Mouse (Mus musculus) lung, postnatal 0 days (tissue): ENCODE results near the gene Eras.

Source experiments
- CTCF ChIP-seq: IDR thresholded peaks from 2 replicates; pipeline ENCODE4 v1.5.1; 2016; ENCODE audit warnings: antibody characterized with exemption, mild to moderate bottlenecking
- EP300 ChIP-seq: IDR thresholded peaks from 2 replicates; pipeline ENCODE4 v1.6.1; 2016; ENCODE audit warnings: antibody characterized with exemption, mild to moderate bottlenecking, control low read depth

DNA sequence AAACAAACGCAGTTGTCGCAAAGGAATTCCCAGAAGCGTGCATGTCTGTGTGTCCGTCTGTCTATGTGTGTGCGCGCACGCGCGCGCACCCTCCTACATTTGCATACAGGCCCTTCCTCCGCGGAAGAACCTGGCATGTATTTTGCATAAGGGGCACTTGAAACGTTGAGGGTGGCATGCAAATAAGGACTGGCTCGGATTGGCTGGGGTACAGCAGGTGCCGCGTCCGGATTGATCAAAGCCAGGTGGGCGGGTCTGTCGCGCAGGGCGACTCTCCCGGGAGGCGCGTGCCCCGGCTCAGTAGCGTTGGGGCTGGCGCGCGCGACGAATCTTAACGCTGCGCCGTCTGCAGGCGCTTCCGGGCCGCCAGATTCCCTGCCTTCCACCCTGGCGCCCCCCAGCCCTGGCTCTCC, 50.4 kb downstream of the Eras start, which contains the start of gene Pim2:
- peak; percentile 10; the same call in 1 of the 2 replicates for TF ChIP-seq CTCF
- TF ChIP-seq EP300: no peak
